Mouse (Mus musculus): ENCODE data around the gene Cd274. TPM values are rescaled to one million over a fixed set of nuclear protein-coding genes. Genes with fewer than 3 reads are reported as not detected.

Gene Cd274
- 1 to 10 TPM; 3.0 to 3.6 (median 3.4) TPM for total RNA-seq (2022)

DNA sequence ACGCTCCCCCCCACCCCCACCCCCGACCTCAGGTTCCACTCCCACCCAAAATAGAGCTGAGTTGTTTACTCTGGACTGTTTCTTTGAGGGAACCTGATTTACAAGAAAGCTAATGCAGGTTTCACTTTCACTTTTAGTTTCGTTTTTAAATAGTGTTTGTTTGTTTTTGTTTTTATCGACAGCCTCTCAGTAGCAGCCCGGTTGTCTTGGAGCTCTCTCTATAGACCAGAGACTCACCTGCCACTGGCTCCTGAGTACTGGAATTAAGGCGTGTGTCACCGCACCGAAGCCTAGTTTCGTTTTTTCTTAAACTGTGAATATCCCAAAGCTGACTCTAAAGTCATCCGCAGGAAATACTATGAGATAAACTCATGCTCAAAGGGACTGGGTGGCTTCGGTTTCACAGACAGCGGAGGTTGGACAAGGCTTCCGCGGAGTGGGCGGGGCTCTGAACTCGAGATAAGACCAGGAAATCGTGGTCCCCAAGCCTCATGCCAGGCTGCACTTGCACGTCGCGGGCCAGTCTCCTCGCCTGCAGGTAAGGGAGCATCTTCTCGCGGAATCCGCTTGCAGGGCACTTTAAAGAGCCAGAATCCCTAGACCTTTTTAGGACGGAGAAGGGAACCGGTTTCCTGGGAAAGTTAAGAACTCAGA, at the start of gene Cd274, which contains the start of gene Plgrkt:
Cd274 (plus strand) TSS at position 487 of the 654 bp plus-strand sequence.
Plgrkt (minus strand) TSS at position 422 of the 654 bp plus-strand sequence.
- peak; percentile 84 for DNase-seq (ENCODE audit: low spot score)

DNA sequence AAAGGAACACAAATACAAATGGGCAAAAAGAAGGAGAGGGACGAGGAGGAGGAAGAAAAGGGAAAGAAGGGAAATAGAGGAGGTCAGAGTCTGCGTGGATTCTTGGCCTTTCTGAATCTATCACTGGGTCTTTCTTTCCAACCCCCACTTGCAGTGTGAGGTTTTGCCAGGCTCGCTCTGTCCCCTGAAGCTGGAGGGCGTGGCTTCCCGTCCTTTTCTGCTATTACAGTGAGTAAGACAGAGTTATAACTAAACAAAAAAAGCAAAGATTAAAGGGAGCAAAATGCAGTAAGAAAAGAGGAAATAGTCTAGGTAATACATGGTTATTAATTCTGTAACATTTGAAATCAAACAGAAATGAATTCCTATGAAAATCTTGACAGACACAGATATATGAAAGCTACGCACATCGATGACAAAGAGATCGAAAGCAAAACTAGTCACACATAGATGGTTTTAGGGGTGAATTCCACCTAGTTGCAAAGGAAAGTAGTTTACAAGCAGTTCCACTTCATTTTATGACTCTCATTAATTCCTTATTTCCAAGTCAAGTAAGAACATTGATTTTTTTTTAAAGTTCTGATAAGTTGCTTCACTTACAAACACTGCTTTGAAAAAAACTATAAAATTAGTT, 43.7 kb upstream of the Cd274 start:
- DNase-seq (ENCODE audit: low spot score), result no peak

DNA sequence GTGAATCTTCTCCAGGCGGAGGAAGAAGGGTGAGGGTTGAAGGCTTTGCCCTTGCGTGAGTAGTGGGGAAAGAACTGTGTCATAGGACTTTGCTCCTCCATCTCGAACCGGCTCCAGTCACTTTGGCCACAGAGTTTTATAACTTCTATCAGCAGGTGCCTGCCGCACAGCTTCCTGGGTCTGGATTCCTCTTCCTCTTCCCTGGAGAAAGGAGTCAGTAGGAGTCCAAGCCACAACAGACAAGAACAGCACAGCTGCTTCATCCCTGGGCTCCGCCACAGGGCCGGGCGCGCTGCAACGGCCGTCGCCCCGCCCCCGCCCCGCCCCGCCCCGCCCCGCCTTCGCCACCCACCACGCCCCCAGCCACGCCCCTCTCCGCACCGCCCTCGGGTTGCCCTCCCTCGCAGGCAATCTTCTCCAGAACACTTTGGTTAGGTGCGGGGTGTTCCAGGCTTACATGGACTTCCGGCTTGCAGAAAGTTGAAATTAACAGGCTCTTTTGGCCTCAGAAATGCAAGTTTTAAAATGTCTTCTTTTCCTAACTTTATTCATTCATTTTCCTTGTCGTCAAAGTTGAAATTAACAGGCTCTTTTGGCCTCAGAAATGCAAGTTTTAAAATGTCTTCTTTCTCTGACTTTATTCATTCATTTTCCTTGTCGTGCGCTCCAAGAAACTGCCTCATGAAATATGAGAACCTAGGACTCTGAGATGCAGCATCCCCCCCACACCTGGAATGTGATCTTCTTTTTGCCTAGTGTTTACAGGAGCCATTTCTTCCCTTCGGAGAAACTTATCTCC, 42.0 kb upstream of the Cd274 start, which contains the start of gene Insl6:
Insl6 (minus strand) TSS at position 304 of the 799 bp plus-strand sequence.
- DNase-seq (ENCODE audit: low spot score), result peak; percentile 14

DNA sequence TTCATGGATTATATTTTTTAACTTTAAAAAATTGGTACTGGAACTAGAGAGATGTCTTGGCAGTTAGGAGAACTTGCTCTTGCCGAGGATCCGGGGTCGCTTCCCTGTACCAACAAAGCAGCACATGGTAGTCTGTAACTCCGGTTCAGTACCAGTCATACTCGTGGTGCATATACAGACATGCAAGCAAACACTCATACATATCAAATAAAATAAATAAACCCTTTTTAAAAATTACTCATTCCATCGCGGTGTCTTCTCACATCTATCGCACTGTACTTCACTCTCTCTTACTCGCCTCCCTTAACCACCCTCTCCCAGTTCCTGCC, 41.4 kb upstream of the Cd274 start:
- no peak for DNase-seq (ENCODE audit: low spot score)

DNA sequence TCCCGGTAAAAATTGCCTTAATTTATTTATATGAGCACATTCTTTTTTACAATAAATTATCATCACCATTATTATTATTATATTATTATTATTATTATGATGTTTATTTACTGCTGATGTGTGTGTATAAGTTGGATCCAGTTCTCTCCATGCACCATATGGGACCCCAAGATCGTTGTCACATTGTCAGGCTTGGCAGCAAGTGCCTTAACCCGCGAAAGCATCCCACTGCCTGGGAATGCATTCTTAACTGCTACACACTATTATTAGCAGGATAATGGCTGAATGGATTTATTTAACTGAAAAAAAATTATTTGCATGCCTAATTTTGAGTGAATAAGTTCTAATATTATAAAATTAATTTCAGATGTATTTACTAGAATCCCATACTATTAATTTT, 40.9 kb upstream of the Cd274 start:
- DNase-seq (ENCODE audit: low spot score), result no peak

DNA sequence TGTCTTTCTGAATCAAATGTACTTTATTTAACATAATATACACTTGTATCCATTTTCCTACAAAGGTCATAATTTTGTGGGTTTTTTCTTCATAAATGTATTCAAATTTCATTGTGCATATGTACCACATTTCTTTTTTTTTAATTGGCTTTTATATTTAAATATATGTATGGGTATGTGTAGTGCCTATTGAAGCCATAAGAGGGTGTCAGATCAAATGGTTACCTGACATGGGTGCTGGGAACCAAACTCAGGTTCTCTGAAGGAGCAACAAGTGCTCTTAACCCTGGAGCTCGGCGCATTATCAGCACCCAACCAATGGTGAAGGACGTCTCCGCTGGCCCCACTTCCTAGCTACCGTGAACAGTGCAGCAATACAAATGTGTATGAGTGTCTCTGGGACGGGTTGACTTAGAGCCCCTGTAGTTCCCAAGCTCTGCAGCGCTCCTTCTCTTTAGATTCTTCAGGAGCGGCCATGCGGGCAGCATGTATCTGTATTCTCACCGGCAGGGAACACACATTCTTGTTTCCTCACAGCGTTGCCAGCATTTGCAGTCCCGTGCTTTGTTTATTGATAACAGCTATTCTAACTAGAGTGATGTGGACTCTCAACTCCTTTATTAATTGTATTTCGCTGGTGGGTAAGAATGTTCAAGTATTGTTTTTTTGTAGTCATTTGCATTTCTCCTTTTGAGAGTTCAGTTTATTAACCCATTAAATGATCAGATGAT, 40.3 kb upstream of the Cd274 start:
- no peak for DNase-seq (ENCODE audit: low spot score)

DNA sequence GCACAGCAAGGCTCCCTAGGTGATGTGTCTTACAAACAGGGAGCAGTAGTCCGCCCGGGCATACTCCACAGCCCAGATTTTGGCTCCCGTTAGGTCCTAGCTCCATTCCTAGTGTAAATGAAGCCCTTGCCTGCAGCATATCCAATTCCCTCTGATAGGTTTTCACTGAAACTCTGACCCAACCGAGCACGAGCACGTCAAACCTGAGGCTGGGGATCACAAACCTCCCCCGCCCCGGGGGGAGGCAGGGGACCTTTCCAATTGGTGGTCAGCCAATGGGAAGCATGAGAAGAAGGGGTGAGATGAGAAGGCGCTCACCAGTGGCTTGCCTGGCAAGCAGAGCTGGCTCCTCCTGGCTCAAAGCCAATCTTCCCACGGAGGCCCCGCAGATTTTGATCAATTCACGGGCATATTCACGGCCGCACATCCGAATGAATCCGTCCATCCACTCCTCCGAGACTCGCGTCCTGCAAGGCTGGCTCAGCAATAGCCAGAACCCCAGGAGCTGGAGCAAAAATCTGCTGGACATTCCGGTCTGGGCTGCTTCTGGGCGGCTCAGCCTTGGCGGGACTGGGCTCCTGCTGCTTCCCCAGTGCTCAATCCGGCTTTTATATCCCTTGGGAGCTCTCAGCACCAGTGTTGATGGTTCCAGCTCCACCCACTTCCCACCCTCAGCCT, 33.0 kb upstream of the Cd274 start, which contains the start of gene Rln1:
Rln1 (minus strand) TSS at position 603 of the 678 bp plus-strand sequence.
- DNase-seq (ENCODE audit: low spot score), result no peak

DNA sequence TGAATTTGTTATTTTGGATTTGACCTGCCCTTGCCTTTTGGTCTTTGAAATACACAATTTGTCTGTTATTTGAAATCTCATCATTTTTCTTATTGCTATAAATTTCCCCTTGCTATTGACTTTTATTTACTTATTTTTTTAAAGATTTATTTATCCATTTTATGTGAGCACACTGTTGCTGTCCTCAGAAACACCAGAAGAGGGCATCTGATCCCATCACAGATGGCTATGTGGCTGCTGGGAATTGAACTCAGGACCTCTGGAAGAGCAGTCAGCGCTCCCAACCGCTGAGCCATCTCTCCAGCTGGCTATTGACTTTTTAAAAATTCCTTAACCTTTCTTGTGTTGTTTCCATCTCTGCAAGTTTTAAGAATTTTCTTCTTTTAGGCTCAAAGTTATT, 30.6 kb upstream of the Cd274 start:
- DNase-seq (ENCODE audit: low spot score), result no peak

DNA sequence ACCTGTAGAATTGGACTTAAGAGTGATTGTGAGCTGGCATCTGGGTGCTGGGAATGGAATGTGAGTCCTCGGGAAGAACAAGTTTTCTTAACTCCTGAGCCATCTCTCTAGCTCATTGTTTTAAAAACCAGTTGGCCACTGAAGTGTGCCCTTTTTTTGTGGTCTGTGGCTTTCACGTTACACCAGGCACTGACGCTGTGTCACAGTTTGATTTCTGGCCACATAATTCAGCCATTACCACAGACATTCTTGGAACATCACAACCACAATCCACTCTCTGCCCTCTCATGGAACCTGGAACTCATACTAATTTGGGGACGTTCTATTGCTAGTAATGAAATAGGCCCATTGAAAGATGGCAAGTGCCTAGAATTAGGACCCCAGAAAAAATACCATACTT, 26.2 kb upstream of the Cd274 start:
- no peak for DNase-seq (ENCODE audit: low spot score)

DNA sequence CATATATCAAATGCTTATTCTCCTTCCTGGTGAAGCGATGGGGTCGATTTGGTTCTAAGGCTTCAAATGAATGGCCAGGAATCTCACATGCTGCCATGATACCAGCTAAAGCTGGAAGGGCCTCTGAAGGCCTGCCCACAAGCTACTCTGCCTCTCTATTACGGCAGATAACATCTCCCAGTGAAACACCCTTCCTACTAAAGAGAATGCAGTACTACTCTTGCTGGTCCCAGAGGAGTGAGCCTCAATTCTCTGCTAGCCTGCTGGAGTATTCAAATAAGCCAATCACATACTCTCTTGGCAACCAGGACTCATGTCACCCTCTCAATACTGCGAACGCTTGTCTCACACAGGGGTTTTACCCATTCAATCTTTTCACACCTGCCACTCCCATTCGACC, 25.0 kb upstream of the Cd274 start:
- DNase-seq (ENCODE audit: low spot score), result no peak

DNA sequence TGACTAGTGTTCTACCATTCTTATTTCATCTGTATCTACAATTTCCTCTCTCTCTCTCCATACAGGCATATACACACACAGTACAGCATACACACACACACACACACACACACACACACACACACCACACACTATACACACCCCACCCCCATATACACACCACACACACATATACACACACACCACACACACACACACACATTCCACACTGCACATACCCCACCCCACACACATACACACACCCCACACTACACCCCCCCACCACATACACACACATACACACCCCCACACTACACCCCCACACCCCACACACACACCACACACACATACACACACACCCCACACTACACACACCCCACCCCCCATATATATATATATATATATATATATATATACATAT, 22.4 kb upstream of the Cd274 start:
- DNase-seq (ENCODE audit: low spot score), result no peak

DNA sequence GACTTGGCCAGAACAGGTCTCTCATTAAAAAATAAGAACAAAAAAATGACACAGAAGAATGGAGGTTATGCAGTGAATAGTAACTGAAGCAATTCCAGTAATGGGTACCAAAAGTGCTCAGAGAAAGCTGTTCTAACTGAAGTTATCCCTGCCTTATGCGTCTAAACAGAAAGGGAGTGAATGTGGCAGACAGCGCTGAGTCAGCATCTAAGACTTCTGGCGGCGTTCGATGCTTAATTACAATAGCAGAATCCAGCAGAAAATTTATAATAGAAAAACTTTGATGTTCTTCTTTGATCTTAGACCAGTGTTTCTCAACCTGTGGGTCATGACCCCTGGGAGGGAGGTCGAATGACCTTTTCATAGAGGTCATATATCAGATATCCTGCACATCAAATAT, 21.6 kb upstream of the Cd274 start:
- no peak for DNase-seq (ENCODE audit: low spot score)

DNA sequence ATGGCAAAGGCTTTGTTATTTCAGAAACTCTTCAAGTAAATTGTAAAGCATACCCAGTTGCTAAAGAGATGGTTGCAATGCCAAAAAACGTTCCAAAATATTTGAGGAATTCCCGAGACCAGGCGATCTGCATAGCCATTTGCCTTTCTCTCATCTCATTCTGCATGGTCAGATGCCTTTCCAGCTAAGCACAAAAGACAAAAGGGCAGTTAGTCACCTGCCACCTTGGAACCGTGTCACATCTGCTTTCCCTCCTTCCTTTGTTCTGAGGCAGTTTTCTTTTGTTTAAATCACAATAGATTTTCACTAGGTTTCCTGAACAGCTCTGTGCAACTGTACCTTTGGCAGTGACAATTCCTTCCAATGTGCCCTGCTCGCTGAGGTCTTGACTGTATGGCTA, 16.3 kb upstream of the Cd274 start:
- no peak for DNase-seq (ENCODE audit: low spot score)

DNA sequence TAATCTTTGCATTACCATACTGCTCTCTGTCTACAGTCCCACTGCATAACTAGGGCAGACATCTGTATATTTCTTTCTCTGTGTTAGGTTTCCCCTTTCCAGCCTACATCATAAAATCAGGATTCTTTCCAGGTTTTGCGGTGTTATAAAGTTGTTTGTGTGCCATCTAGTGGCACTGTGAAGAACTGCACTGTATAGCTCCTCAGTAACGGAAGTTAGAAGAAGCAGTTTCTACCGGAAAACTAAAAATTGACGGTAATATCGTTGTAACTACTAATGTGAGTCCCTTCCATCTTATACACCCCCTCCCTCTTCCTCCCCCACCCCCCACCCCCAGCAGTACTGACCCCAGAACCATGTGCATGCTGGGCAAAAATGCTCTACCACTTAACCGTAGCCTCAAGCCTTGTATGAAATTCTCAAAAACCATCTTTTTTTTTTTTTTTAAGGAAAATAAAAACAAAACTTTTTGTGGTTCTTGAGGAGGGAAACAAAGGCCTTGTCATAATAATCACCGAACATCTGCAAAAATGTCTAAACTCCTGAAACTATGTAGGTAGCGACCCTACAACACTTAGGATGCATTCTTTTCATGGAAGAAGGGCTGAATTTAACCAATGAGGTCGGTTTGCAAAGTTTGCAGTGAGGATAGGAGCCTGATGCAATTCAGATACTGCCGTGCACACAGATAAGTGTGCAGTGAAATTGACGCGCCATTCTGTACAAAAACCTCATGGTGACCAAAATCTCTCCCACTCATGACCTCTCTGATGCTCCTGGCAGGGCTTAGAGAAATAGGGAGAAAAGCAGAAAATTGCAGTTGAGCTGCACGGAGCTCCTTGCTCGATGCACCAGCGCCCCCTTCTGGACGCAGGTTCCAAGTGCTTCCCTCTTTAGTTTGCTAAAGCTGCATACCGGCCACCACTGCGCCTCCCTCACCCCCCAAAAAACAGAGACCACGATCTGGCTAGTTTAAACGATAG, 12.1 kb upstream of the Cd274 start:
- peak; percentile 84 for DNase-seq (ENCODE audit: low spot score)

DNA sequence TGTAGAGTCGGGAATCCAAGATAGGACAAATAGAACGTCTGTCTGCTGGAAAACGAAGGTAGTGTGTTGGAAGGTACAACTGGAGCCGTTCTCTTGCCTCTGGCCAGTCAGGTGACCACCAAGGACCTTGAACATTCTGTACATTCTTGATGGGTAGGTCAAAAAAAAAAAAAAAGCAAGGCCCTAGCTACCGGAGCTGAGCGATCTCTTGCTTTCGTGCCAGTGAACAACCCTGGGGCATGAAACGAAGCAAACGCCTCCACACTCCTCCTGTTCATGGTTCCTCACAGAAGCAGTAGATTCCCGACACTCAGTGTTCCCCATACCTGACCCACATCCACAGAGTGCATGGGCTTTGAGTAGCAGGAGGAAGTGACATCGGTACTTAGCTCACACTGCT, 11.0 kb upstream of the Cd274 start:
- DNase-seq (ENCODE audit: low spot score), result no peak

DNA sequence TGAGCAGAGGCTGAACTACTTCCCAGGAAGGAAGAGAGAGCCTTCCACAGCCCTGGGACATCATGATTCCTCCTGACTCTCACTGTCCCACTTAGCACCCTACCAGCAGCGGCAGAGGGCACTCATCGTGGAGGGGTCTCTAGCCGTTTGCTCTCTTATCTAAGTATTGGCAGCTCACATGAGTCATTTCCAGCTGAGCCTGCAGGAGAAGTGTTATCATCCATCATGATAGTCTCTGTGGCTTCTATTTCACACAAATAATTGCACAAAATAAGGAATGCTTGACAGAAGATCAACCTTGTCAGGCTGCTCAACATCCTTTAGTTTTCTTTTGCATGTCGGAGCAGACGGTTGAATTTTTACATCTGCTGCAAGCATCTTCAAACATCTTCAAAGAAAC, 7.0 kb upstream of the Cd274 start:
- no peak for DNase-seq (ENCODE audit: low spot score)

DNA sequence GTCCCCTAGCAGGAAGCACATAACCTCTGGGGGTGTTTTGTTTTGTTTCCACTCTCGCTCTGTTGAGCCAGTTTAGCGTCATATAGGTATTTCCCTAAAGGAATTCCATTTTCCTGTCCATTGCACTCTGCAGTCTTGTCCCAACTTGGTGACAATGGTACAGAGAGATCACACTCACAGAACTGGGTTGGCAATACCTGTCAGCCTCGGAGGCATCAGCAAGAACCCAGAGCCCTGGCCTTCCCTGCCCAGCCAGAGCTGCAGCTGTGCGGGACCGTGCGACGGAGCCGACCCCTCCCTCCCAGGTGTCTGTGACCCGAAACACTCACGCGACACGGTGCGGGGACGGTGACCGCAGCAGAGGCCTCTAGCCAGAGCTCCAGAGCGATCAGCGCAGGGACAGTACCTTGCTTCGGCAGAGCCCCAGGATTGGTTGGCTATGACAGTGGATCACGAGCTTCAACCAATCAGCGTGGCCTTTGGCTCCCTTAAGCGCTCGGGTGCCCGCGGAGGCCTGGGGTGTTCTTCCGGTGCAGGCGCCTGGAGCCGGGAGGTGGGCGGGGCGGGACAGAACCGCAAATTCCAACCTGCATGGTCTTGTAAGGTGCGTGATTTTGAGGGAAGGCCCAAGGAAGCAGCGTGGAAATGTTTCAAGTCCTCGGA, 5.7 kb upstream of the Cd274 start:
- DNase-seq (ENCODE audit: low spot score), result peak; percentile 92

DNA sequence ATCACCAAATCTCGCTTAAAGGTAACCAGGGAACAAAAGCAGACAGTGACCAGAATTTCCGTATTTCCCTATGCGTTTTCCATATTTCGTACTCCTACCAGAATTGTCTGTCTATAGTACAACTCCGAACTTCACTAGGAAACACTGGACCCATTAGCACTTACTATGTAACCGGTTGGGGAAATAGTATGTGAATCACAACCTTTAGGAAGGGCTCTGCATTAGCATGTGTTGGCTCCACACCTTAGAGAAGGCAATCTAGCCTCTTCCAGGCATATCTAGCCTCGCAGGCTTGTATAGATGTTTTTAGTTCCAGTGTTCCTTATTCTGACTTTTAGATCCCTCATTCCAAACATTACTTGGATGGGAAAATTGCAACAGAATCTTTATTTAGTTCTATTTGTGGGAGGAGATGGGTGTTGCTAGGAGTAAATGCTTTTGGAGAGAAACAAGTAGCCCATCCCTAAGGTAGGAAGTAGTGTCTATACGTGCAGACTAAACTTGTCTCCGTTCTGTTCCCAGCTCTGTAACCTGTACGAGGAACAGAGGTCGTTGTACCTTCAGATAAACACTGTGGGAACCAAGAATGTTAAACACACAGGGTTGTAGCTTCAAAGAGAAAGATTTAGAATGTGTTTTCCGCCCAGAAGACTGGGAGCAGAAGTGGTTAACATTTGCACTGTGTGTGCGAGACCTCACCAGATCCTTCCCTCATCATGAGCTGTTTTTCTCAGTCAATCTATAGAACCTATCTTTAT, 4.9 kb upstream of the Cd274 start:
- no peak for DNase-seq (ENCODE audit: low spot score)

DNA sequence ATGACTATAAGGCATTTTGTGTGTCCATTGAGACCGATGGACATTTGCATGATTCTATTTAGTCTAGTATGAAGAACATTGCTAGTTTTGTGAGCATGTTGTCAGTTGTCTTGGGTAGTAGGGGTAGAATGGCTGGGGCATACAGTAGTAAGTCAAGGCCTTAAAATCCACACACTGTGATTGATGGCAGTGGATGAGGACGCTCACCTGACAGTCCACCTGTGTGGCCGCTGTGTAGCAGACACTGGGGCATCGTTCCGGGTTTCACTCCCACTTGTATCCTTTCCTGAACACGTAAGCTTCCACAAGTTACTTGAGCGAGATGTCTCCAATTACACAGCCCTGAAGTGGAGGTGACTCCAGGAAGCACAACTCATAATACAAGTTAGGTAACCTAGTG, 3.7 kb upstream of the Cd274 start:
- DNase-seq (ENCODE audit: low spot score), result no peak

Measured in heart, adult 8-10 months (tissue).